Mouse (Mus musculus) C2C12 (cell line): ENCODE measurements around the gene Cyp2c69.
"Not testable (repeated sequence)": the region's sequence is repeated elsewhere in the genome, so short reads cannot be mapped to it uniquely, and the experiment has no call there.

Experiments used
- CTCF ChIP-seq: IDR thresholded peaks from one replicate; pipeline ENCODE4 v1.5.1; 2011; ENCODE audit not compliant: control insufficient read depth, insufficient read depth, insufficient read length
- FOSL1 ChIP-seq: IDR thresholded peaks from one replicate; pipeline ENCODE4 v1.8.0; 2011; ENCODE audit warnings: mild to moderate bottlenecking, low read length; ENCODE audit not compliant: poor library complexity, insufficient read depth, severe bottlenecking
- MYOD1 ChIP-seq: IDR thresholded peaks from one replicate; pipeline ENCODE4 v1.6.1; 2011; ENCODE audit warnings: low read depth; ENCODE audit not compliant: control insufficient read depth, insufficient read length
- MYOG ChIP-seq: IDR thresholded peaks from one replicate; pipeline ENCODE4 v1.6.1; 2011; ENCODE audit not compliant: control insufficient read depth, insufficient read length; ENCODE audit errors: extremely low read depth

DNA sequence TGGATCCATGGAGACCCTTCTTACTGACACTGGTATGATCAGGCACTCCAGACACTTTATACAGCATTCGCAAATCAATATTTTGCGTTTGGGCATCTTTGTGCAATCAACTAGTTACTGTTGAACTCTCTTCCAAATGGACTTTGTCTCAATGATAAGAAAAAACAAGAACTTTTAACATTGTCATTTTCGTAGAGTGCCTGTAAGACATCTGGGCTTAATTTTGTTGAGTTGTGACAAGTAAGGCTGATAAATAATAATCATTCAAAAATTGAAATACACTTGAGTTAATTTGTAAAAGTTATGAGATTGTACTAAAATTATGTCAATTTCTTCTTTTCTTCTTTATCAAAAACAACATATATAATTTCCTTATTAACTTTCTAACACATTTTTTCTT is 73.9 kb downstream of the Cyp2c69 start, which contains the start of gene Cyp2c40:
- not testable (repeated sequence) for TF ChIP-seq CTCF, MYOD1, FOSL1, MYOG
